Mouse (Mus musculus) brain, embryonic 14.5 days (tissue): ENCODE measurements at regions not wholly inside any gene's neighbourhood (a gene's known extent, or its start where the extent isn't known, plus 50 kb on each side); places are given as distances from the start of the nearest gene placed in this dataset.

Source experiments
- CTCF ChIP-seq: fragments of 200-500 bp; IDR thresholded peaks from 2 replicates; pipeline ENCODE4 v1.5.1; 2012; ENCODE audit warnings: inconsistent platforms, mild to moderate bottlenecking, moderate library complexity, borderline replicate concordance; ENCODE audit not compliant: insufficient read depth, insufficient read length; ENCODE audit errors: extremely low read depth
- POLR2A ChIP-seq: fragments of 200-500 bp; IDR thresholded peaks from 2 replicates; pipeline ENCODE4 v1.6.1; 2012; ENCODE audit warnings: mild to moderate bottlenecking, inconsistent platforms, borderline replicate concordance; ENCODE audit not compliant: poor library complexity, insufficient read depth, insufficient read length, severe bottlenecking; ENCODE audit errors: extremely low read depth

GRCm38 (mm10) chr5:119301539-119301938, 368.9 kb upstream of the Tbx3 start:
- TF ChIP-seq CTCF, result no peak
- TF ChIP-seq POLR2A, result no peak
